Mouse (Mus musculus): ENCODE results near the gene Setd1a. TPM values are rescaled to one million over a fixed set of nuclear protein-coding genes. Genes with fewer than 3 reads are reported as not detected.
A peak's percentile ranks its signal among the peaks of the same experiment; 100 is the strongest.

The Setd1a gene
- polyA plus RNA-seq, 1 experiment from 2014 or later: 25.9 TPM

GRCm38 (mm10) chr7:127750131-127751127 lies 26.0 kb upstream of the Setd1a start:
- Histone ChIP-seq H3K36me3 (peaks cover 76% of the 10 kb centered on the region), H3K9ac (no peak overlapping the region), H3K4me1 (peaks cover 22% of the 10 kb centered on the region), H3K4me2 (no peak overlapping the region), H3K9me3 (replicated peaks) (no peaks in the 10 kb centered on the region), H3K27me3 (no peaks in the 10 kb centered on the region), H3K4me3 (replicated peaks) (no peak overlapping the region), H3K27ac (peak overlapping the region; percentile 50; the same call in 1 of the 2 replicates)
- WGBS: 86% methylated on average over 19 of the region's 19 CpGs
- ATAC-seq (replicated peaks; ENCODE audit: low FRiP score): no peak

GRCm38 (mm10) chr7:127751619-127752018 lies 24.9 kb upstream of the Setd1a start:
- no peak for ATAC-seq (replicated peaks; ENCODE audit: low FRiP score)

GRCm38 (mm10) chr7:127752069-127752468 lies 24.4 kb upstream of the Setd1a start:
- H3K9me3 ChIP-seq (replicated peaks): no peaks in the 10 kb centered on the region
- no peak for ATAC-seq (replicated peaks; ENCODE audit: low FRiP score)
- peaks cover 92% of the 10 kb centered on the region for H3K36me3 ChIP-seq
- H3K27me3 ChIP-seq: no peaks in the 10 kb centered on the region
- H3K27ac ChIP-seq: no peak overlapping the region
- WGBS: 91% methylated on average over 27 of the region's 27 CpGs
- H3K4me2 ChIP-seq: no peak overlapping the region
- H3K4me3 ChIP-seq (replicated peaks): no peak overlapping the region
- H3K9ac ChIP-seq: no peak overlapping the region
- H3K4me1 ChIP-seq: peaks cover 38% of the 10 kb centered on the region

More at GRCm38 (mm10) chr7:127751619-127752018, 24.9 kb upstream of the Setd1a start:
- 97% methylated on average over 5 of the region's 5 CpGs for WGBS
- Histone ChIP-seq H3K27ac (no peak overlapping the region), H3K36me3 (peaks cover 88% of the 10 kb centered on the region), H3K27me3 (no peaks in the 10 kb centered on the region), H3K4me3 (replicated peaks) (no peak overlapping the region), H3K9ac (no peak overlapping the region), H3K4me2 (no peak overlapping the region), H3K9me3 (replicated peaks) (no peaks in the 10 kb centered on the region), H3K4me1 (peaks cover 33% of the 10 kb centered on the region)

- 0 out of 2 replicates have a peak overlapping the region, but pooled peaks have one; percentile 6 for H3K27ac ChIP-seq
- H3K9me3 ChIP-seq (replicated peaks): no peaks in the 10 kb centered on the region
- no peak for ATAC-seq (replicated peaks; ENCODE audit: low FRiP score)
- H3K4me2 ChIP-seq: no peak overlapping the region
- no peaks in the 10 kb centered on the region for H3K27me3 ChIP-seq
- peaks cover 100% of the 10 kb centered on the region for H3K36me3 ChIP-seq
- H3K9ac ChIP-seq: no peak overlapping the region
- H3K4me3 ChIP-seq (replicated peaks): no peak overlapping the region
- WGBS: 65% methylated on average over 5 of the region's 5 CpGs
- H3K4me1 ChIP-seq: peaks cover 29% of the 10 kb centered on the region
These were observed 23.3 kb upstream of the Setd1a start for GRCm38 (mm10) chr7:127753158-127753557.

GRCm38 (mm10) chr7:127753741-127754140 lies 22.7 kb upstream of the Setd1a start:
- no peak overlapping the region for H3K4me2 ChIP-seq
- H3K27me3 ChIP-seq: no peaks in the 10 kb centered on the region
- ATAC-seq (replicated peaks; ENCODE audit: low FRiP score): no peak
- no peak overlapping the region for H3K9ac ChIP-seq
- 84% methylated on average over 7 of the region's 7 CpGs for WGBS
- H3K4me1 ChIP-seq: peaks cover 23% of the 10 kb centered on the region
- H3K9me3 ChIP-seq (replicated peaks): no peaks in the 10 kb centered on the region
- H3K36me3 ChIP-seq: peaks cover 100% of the 10 kb centered on the region
- H3K4me3 ChIP-seq (replicated peaks): no peak overlapping the region
- no peak overlapping the region for H3K27ac ChIP-seq

- Histone ChIP-seq H3K4me3 (replicated peaks) (no peak overlapping the region), H3K9me3 (replicated peaks) (no peaks in the 10 kb centered on the region), H3K4me1 (peaks cover 30% of the 10 kb centered on the region), H3K27me3 (no peaks in the 10 kb centered on the region), H3K27ac (no peak overlapping the region), H3K9ac (no peak overlapping the region), H3K36me3 (peaks cover 89% of the 10 kb centered on the region), H3K4me2 (no peak overlapping the region)
- 57% methylated on average over 6 of the region's 6 CpGs for WGBS
- no peak for ATAC-seq (replicated peaks; ENCODE audit: low FRiP score)
These were observed 16.8 kb upstream of the Setd1a start for GRCm38 (mm10) chr7:127759716-127760115.

GRCm38 (mm10) chr7:127760478-127760877 lies 16.0 kb upstream of the Setd1a start:
- 0 out of 2 replicates have a peak overlapping the region, but pooled peaks have one; percentile 7 for H3K9ac ChIP-seq
- peaks cover 30% of the 10 kb centered on the region for H3K4me1 ChIP-seq
- H3K9me3 ChIP-seq (replicated peaks): no peaks in the 10 kb centered on the region
- H3K4me3 ChIP-seq (replicated peaks): no peak overlapping the region
- H3K4me2 ChIP-seq: no peak overlapping the region
- H3K36me3 ChIP-seq: peaks cover 89% of the 10 kb centered on the region
- WGBS: 68% methylated on average over 3 of the region's 3 CpGs
- H3K27me3 ChIP-seq: no peaks in the 10 kb centered on the region
- no peak overlapping the region for H3K27ac ChIP-seq
- ATAC-seq (replicated peaks; ENCODE audit: low FRiP score): no peak

- no peak overlapping the region for H3K9ac ChIP-seq
- peaks cover 89% of the 10 kb centered on the region for H3K36me3 ChIP-seq
- no peak overlapping the region for H3K4me2 ChIP-seq
- no peak overlapping the region for H3K4me3 ChIP-seq (replicated peaks)
- no peaks in the 10 kb centered on the region for H3K9me3 ChIP-seq (replicated peaks)
- no peak for ATAC-seq (replicated peaks; ENCODE audit: low FRiP score)
- no peak overlapping the region for H3K27ac ChIP-seq
- H3K27me3 ChIP-seq: no peaks in the 10 kb centered on the region
- 38% methylated on average over 7 of the region's 7 CpGs for WGBS
- H3K4me1 ChIP-seq: peaks cover 24% of the 10 kb centered on the region
These were observed 15.4 kb upstream of the Setd1a start for GRCm38 (mm10) chr7:127761026-127761425.

GRCm38 (mm10) chr7:127763642-127764041 lies 12.8 kb upstream of the Setd1a start:
- H3K9ac ChIP-seq: no peak overlapping the region
- H3K27ac ChIP-seq: no peak overlapping the region
- H3K4me3 ChIP-seq (replicated peaks): no peak overlapping the region
- no peak for ATAC-seq (replicated peaks; ENCODE audit: low FRiP score)
- peaks cover 89% of the 10 kb centered on the region for H3K36me3 ChIP-seq
- no peak overlapping the region for H3K4me2 ChIP-seq
- 90% methylated on average over 4 of the region's 4 CpGs for WGBS
- peaks cover 20% of the 10 kb centered on the region for H3K4me1 ChIP-seq
- no peaks in the 10 kb centered on the region for H3K9me3 ChIP-seq (replicated peaks)
- H3K27me3 ChIP-seq: no peaks in the 10 kb centered on the region

GRCm38 (mm10) chr7:127765756-127766155 lies 10.7 kb upstream of the Setd1a start:
- Histone ChIP-seq H3K27me3 (no peaks in the 10 kb centered on the region), H3K9ac (no peak overlapping the region), H3K36me3 (peaks cover 75% of the 10 kb centered on the region), H3K4me3 (replicated peaks) (no peak overlapping the region), H3K27ac (no peak overlapping the region), H3K4me2 (no peak overlapping the region), H3K4me1 (peaks cover 23% of the 10 kb centered on the region), H3K9me3 (replicated peaks) (no peaks in the 10 kb centered on the region)
- 86% methylated on average over 2 of the region's 2 CpGs for WGBS
- no peak for ATAC-seq (replicated peaks; ENCODE audit: low FRiP score)

GRCm38 (mm10) chr7:127766851-127767609 lies 9.4 kb upstream of the Setd1a start:
- peaks cover 63% of the 10 kb centered on the region for H3K36me3 ChIP-seq
- ATAC-seq (replicated peaks; ENCODE audit: low FRiP score): no peak
- H3K9me3 ChIP-seq (replicated peaks): no peaks in the 10 kb centered on the region
- no peaks in the 10 kb centered on the region for H3K27me3 ChIP-seq
- H3K4me2 ChIP-seq: no peak overlapping the region
- no peak overlapping the region; the same call in 1 of the 2 replicates for H3K4me3 ChIP-seq (replicated peaks)
- whole genome bisulfite sequencing: 79% methylated on average over 17 of the region's 17 CpGs
- H3K27ac ChIP-seq: no peak overlapping the region
- peaks cover 29% of the 10 kb centered on the region for H3K4me1 ChIP-seq
- no peak overlapping the region for H3K9ac ChIP-seq

Data from kidney, embryonic 15.5 days (tissue).